Mouse (Mus musculus): ENCODE data around the gene Med24. TPM values are rescaled to one million over a fixed set of nuclear protein-coding genes. Genes with fewer than 3 reads are reported as not detected.
"Not testable (repeated sequence)": the region's sequence is repeated elsewhere in the genome, so short reads cannot be mapped to it uniquely, and the experiment has no call there.

Gene Med24
- polyA plus RNA-seq, 1 experiment from 2014 or later = 24.2 TPM

DNA sequence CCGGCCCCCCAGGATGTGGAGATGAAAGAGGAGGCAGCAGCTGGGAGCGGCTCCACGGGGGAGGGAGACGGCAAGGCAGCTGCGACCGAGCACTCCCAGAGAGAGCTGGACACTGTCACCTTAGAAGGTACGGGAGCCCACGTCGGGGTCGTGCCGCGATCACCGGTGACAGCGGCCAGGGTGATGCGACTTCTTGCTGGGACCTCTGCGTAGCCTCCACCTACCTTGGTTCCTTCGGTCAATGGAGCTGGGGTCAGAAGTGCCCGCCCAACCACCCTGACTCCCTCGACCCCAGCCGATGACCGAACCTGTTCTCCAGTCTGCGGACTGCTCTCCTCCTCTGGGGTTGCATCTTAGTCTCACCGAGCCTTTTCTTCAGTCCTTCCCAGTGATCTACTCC, 46.4 kb downstream of the Med24 start:
- ATAC-seq (ENCODE audit: insufficient read depth) = peak; percentile 30
- H3K4me3 ChIP-seq (replicated peaks) = peak overlapping the region; percentile 99
- no peaks in the 10 kb centered on the region for H3K9me3 ChIP-seq (replicated peaks)
- H3K27me3 ChIP-seq = no peaks in the 10 kb centered on the region
- peaks cover 31% of the 10 kb centered on the region for H3K36me3 ChIP-seq (replicated peaks)
- H3K27ac ChIP-seq (replicated peaks) = peak overlapping the region; percentile 85
- peak overlapping the region; percentile 90 for H3K4me2 ChIP-seq
- peak overlapping the region; percentile 99 for H3K9ac ChIP-seq
- H3K4me1 ChIP-seq (replicated peaks) = peaks cover 36% of the 10 kb centered on the region
- WGBS (ENCODE audit: insufficient replicate concordance) = under 1% methylated on average over 23 of the region's 23 CpGs

DNA sequence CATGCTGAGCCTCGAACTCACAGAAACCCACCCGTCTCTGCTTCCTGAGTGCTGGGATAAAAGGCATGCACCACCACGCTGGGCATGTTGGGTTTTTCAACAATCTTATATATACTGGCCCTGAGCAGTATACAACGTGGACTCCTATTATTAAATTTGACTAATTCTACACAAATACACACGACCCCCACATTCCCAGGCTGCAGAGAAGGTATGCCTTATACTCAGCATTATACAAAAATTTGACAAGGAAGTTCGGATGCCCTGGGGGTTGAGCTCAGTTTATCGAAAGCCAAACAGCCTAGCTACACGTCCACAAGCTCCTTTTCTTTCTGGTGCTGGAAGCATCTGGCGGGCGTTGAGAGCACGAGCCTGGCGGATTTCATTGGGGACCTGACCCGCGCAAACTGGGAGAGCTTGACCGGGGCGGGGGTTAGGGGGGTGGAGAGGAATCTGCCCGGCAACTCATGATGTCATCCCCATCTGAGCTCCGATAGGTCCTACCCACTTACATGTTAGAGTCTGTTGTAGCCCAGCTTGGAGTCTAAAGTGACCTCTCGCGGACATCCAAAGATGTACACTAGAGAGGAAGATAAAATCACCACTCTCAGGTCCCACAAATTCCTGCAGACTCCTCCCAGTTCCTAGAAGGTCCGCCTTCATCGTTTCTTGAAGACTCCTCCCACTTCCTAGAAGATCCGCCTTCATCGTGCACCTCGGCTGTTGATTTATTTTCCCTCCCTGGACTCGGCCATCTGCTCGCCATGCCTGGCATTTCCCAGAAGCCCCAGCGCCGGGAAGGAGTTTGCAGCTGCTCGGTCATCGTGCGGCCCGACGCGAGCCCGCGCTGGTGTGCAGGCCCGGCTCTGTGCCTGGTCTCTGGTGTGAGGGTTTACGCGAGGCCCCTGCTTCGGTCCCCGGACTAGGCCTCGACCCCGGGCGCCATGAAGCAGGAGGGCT, 47.2 kb downstream of the Med24 start, which contains the start of gene Psmd3:
Psmd3 (plus strand) TSS at position 769 of the 960 bp plus-strand sequence.
- Histone ChIP-seq H3K36me3 (replicated peaks) (peaks cover 23% of the 10 kb centered on the region), H3K9me3 (replicated peaks) (no peaks in the 10 kb centered on the region), H3K4me2 (peak within 1 kb of the TSS; percentile 90), H3K27ac (replicated peaks) (peak within 1 kb of the TSS; percentile 85), H3K9ac (peak within 1 kb of the TSS; percentile 99), H3K27me3 (no peaks in the 10 kb centered on the region), H3K4me1 (replicated peaks) (peaks cover 36% of the 10 kb centered on the region), H3K4me3 (replicated peaks) (peak within 1 kb of the TSS; percentile 99)
- 4% methylated on average over 45 of the region's 45 CpGs for WGBS (ENCODE audit: insufficient replicate concordance)
- ATAC-seq (ENCODE audit: insufficient read depth) = peak; percentile 93

DNA sequence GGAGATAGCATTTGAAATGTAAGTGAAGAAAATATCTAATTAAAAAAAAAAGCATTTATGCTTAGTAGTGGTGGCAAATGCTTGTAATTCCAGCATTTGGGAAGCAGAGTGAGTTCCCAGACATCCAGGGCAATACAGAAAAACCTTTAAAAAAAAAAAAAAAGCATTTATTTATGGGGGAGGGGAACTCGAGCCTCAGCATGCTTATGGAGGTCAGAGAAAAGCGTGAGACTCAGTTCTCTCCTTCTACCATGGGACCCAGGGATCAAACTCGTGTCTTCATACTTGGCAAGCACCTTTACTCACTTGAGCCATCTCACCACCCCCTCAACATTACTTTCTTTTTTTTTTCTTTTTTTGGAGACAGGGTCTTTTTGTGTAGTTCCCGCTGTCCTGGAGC, 48.0 kb downstream of the Med24 start:
- ATAC-seq (ENCODE audit: insufficient read depth) = no peak
- Histone ChIP-seq H3K36me3 (replicated peaks) (peaks cover 14% of the 10 kb centered on the region), H3K9me3 (replicated peaks) (no peaks in the 10 kb centered on the region), H3K4me1 (replicated peaks) (peaks cover 36% of the 10 kb centered on the region), H3K4me3 (replicated peaks) (no peak overlapping the region), H3K27me3 (no peaks in the 10 kb centered on the region), H3K27ac (replicated peaks) (no peak overlapping the region), H3K4me2 (peak overlapping the region; percentile 90), H3K9ac (no peak overlapping the region)
- 60% methylated on average over 4 of the region's 4 CpGs for WGBS (ENCODE audit: insufficient replicate concordance)

DNA sequence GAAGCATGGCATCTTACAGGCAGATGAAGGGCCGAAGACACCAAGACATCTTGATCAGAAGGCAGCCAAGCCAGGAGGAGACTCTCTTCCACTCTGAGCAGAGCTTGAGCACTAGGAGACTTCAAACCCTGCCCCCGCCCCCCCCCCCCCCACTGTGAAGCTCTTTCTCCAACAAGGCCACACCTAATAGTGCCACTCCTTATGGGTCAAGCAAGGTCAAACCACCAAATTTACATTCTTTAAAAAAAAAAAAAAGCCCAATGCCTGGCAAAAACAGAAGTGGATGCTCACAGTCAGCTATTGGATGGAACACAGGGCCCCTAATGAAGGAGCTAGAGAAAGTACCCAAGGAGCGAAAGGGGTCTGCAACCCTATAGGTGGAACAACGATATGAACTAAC, 48.6 kb downstream of the Med24 start:
- not testable (repeated sequence) for H3K9me3 ChIP-seq (replicated peaks); H3K4me2 ChIP-seq; H3K9ac ChIP-seq; ATAC-seq (ENCODE audit: insufficient read depth); H3K36me3 ChIP-seq (replicated peaks); H3K4me3 ChIP-seq (replicated peaks); H3K27me3 ChIP-seq; H3K27ac ChIP-seq (replicated peaks)
- 65% methylated on average over 4 of the region's 4 CpGs for WGBS (ENCODE audit: insufficient replicate concordance)
- peaks cover 36% of the 10 kb centered on the region for H3K4me1 ChIP-seq (replicated peaks)

DNA sequence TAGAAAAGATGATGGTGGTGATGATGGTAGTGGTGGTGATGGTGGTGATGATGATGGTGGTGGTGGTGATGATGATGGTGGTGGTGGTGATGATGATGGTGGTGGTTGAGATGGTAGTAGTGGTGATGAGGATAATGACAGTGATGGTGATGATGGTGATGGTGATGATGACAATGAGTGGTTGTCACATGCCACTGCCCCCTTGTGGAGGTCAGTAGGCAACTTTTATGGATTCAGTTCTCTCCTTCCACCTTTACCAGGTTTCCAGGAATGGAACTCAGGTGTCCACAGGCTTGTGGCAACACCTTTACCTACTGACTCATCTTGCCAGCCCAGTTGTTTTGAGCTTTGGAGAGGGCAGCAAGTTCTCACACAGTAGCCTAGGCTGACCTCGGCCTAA, 49.2 kb downstream of the Med24 start:
- H3K27ac ChIP-seq (replicated peaks) = no peak overlapping the region
- no peak for ATAC-seq (ENCODE audit: insufficient read depth)
- WGBS (ENCODE audit: insufficient replicate concordance) = 78% methylated on average over 1 of the region's 1 CpGs

DNA sequence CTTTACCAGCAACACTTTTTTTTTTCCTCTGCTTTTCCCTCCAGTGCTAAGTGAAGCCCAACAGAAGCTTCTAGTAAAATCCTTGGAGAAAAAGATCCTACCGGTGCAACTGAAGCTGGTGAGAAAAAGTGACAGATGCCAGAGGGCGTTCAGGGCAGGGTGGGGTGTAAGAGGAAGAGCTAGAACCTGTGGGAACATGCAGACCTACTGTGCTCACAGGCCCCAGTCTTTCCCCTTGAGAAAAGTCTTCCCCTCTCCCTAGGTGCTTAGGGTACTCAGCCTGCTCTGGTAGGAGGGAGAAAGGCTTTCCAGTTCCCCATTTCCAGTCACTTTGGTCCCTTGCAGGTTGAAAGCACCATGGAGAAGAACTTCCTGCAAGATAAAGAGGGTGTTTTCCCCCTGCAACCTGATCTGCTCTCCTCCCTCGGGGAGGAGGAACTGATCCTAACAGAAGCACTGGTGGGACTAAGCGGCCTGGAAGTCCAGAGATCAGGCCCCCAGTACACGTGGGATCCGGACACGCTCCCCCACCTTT, 53.3 kb downstream of the Med24 start:
- Histone ChIP-seq H3K4me1 (replicated peaks) (peaks cover 23% of the 10 kb centered on the region), H3K4me3 (replicated peaks) (no peak overlapping the region), H3K36me3 (replicated peaks) (no peaks in the 10 kb centered on the region), H3K9me3 (replicated peaks) (no peaks in the 10 kb centered on the region), H3K9ac (no peak overlapping the region), H3K4me2 (no peak overlapping the region), H3K27me3 (peaks cover 9% of the 10 kb centered on the region; the same call in 1 of the 2 replicates), H3K27ac (replicated peaks) (no peak overlapping the region)
- no peak for ATAC-seq (ENCODE audit: insufficient read depth)
- WGBS (ENCODE audit: insufficient replicate concordance) = 30% methylated on average over 7 of the region's 7 CpGs

More for the DNA sequence above, 49.2 kb downstream of the Med24 start:
- Histone ChIP-seq H3K4me1 (replicated peaks) (peaks cover 30% of the 10 kb centered on the region), H3K27me3 (0 out of 2 replicates have a peak, but pooled peaks cover 3% of the 10 kb centered on the region), H3K9me3 (replicated peaks) (no peaks in the 10 kb centered on the region), H3K36me3 (replicated peaks) (peaks cover 3% of the 10 kb centered on the region), H3K4me2 (no peak overlapping the region), H3K9ac (no peak overlapping the region), H3K4me3 (replicated peaks) (no peak overlapping the region)

DNA sequence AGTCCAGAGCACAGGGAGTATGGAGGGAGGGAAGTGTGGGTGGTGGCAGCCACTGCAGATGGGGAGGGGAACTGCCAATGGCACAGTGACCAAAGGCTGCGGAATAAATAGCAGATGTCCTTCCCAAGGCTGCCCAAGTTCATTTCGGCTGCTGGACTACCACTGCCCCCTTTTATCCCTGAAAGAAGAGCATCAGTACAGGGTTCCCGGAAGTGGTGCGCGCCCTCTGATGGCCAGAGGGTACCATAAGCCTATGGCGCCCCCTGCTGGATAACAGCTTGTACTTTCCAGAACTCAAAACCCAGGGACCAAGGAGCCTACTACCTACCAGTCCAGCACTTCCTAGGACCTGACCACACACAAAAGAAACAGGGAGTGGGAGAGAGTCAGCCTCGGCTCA, 56.1 kb downstream of the Med24 start:
- not testable (repeated sequence) for H3K36me3 ChIP-seq (replicated peaks); H3K4me3 ChIP-seq (replicated peaks); H3K9ac ChIP-seq; H3K9me3 ChIP-seq (replicated peaks); H3K27ac ChIP-seq (replicated peaks)
- under 1% methylated on average over 7 of the region's 7 CpGs for WGBS (ENCODE audit: insufficient replicate concordance)
- peak; percentile 45; the same call in 1 of the 2 replicates for ATAC-seq (ENCODE audit: insufficient read depth)
- Histone ChIP-seq H3K4me2 (peak overlapping the region; percentile 34), H3K27me3 (peaks cover 30% of the 10 kb centered on the region), H3K4me1 (replicated peaks) (peaks cover 24% of the 10 kb centered on the region)

DNA sequence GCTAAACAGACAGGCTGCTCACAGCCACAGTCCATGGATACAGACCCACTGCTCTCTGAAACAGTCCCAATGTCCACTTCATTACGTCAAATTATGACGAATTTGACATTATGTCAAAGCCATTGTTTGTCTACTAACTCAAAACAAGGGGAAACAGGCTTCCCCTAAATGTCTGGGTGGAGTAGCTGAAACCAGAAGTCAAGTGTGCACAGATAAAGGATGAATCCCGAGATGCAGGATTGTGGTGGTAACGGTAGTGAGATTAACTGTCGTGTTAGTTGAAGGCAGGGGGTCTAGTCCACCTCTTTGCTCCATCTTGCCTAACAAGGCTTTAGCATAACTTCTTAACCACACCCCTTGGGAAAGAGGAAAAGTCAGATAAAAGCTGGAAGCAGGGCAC, 56.8 kb downstream of the Med24 start:
- 0 out of 2 replicates have a peak overlapping the region, but pooled peaks have one; percentile 34 for H3K4me2 ChIP-seq
- H3K4me1 ChIP-seq (replicated peaks) = peaks cover 24% of the 10 kb centered on the region
- no peak overlapping the region for H3K9ac ChIP-seq
- H3K9me3 ChIP-seq (replicated peaks) = no peaks in the 10 kb centered on the region
- H3K36me3 ChIP-seq (replicated peaks) = no peaks in the 10 kb centered on the region
- 27% methylated on average over 5 of the region's 5 CpGs for WGBS (ENCODE audit: insufficient replicate concordance)
- H3K27me3 ChIP-seq = peaks cover 36% of the 10 kb centered on the region
- no peak overlapping the region for H3K27ac ChIP-seq (replicated peaks)
- ATAC-seq (ENCODE audit: insufficient read depth) = no peak
- no peak overlapping the region for H3K4me3 ChIP-seq (replicated peaks)

DNA sequence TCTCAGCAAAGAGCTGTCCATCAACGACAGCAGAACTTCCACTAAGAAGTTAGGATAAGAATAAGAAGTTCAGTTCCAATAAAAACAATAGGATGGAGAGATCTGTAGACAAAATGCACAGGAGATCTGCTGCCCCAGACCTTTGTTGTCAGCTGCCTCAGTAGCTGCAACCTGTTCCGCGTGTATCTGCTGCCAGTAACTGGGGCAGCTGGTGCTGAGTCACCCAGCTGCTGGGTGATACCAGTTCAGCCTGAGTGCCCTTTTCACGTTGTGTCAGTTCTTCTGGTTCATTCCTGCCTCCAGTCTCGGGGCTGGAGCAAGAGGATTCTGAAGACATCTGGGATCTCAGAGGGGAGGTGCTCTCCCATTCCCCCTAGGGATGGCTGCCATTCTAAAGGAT, 57.4 kb downstream of the Med24 start:
- peak; percentile 45; the same call in 1 of the 2 replicates for ATAC-seq (ENCODE audit: insufficient read depth)
- Histone ChIP-seq H3K9ac (no peak overlapping the region), H3K4me2 (no peak overlapping the region), H3K27me3 (peaks cover 43% of the 10 kb centered on the region), H3K36me3 (replicated peaks) (no peaks in the 10 kb centered on the region), H3K4me1 (replicated peaks) (peaks cover 24% of the 10 kb centered on the region), H3K27ac (replicated peaks) (no peak overlapping the region), H3K4me3 (replicated peaks) (no peak overlapping the region), H3K9me3 (replicated peaks) (no peaks in the 10 kb centered on the region)
- WGBS (ENCODE audit: insufficient replicate concordance) = 21% methylated on average over 5 of the region's 5 CpGs

DNA sequence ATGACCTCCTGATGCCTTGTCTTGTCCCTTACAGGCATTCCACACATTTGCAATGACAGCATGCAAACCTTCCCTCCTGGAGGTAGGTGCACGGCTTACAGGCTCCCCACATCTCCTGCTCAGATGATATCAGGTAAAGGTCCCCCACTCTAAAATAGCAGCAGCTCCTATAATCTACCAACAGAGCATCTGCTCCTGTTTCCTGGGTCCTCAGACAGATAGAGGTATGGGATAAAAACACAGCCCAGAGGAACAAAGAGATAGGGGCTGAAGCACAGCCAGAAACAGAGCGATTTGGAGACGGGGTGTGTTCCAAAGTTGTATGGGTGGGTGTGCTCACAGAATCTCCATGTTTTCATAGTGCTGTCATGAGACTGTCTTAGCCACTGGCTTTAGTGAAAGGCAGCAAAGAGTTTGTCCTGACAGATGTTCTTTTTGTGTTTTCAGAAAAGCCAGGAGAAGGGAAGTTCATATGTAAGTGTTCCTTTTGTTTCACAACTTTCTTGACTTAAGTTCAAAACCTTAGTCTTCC, 57.9 kb downstream of the Med24 start:
- Histone ChIP-seq H3K4me2 (no peak overlapping the region), H3K4me3 (replicated peaks) (no peak overlapping the region), H3K27ac (replicated peaks) (no peak overlapping the region), H3K27me3 (peaks cover 48% of the 10 kb centered on the region), H3K36me3 (replicated peaks) (no peaks in the 10 kb centered on the region), H3K9ac (no peak overlapping the region), H3K9me3 (replicated peaks) (no peaks in the 10 kb centered on the region), H3K4me1 (replicated peaks) (peaks cover 24% of the 10 kb centered on the region)
- ATAC-seq (ENCODE audit: insufficient read depth) = no peak
- 21% methylated on average over 3 of the region's 3 CpGs for WGBS (ENCODE audit: insufficient replicate concordance)

DNA sequence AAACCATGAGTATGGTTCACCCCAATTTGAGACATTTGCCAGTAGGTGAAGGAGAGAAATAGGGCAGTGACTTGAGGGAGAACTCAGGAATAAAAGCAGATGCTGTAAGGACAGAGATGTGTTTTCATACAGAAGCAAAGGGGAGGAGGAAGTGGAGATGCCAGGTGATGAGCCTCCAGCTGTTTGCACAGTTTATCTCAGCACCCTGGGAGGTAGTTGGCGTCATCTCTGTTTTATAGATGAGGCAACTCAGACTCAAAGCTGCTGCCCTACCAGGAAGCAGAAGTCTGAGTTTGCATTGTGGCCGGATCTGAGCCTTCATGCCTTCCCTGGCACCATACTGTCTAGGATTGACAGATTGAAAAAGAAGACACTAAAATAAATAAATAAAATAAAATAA, 60.3 kb downstream of the Med24 start:
- Histone ChIP-seq H3K27me3 (peaks cover 45% of the 10 kb centered on the region), H3K27ac (replicated peaks) (no peak overlapping the region)
- WGBS (ENCODE audit: insufficient replicate concordance) = 26% methylated on average over 2 of the region's 2 CpGs

More for the DNA sequence above, 60.3 kb downstream of the Med24 start:
- H3K36me3 ChIP-seq (replicated peaks) = no peaks in the 10 kb centered on the region
- H3K9me3 ChIP-seq (replicated peaks) = no peaks in the 10 kb centered on the region
- H3K4me1 ChIP-seq (replicated peaks) = peaks cover 24% of the 10 kb centered on the region
- no peak overlapping the region for H3K9ac ChIP-seq
- no peak overlapping the region for H3K4me2 ChIP-seq
- ATAC-seq (ENCODE audit: insufficient read depth) = no peak
- H3K4me3 ChIP-seq (replicated peaks) = no peak overlapping the region

All from liver, embryonic 15.5 days (tissue).